Mouse (Mus musculus): ENCODE results near the gene Rab27a.

DNA sequence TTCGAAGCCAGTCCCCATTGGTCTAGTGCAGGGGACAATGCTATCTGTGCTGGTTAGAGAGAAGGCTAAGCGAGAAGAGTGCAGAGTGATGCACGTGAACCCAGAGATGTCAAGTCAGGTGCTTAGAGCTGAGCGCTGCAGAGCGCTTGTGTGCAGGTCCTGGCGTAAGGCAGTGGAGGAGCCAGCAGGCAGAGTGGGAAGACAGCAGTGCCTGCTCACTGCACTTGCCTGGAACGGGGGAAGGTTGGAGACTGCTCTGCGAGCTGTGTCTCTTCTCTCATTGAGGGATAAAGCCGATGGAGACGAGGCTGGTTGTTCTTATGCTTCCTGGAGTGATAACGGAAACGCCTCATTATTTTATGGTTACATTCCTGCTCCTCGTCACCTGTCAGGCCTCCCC, 29.9 kb upstream of the Rab27a start:
- TF ChIP-seq CTCF (IDR thresholded peaks at IDR 0.05; ENCODE audit: control insufficient read depth, insufficient read depth, insufficient replicate concordance, low read depth, low read length) (no peak), POLR2A (IDR thresholded peaks at IDR 0.05; ENCODE audit: control insufficient read depth, low read depth, low read length) (no peak)

Data from testis, adult 2 months (tissue).